Mouse (Mus musculus): ENCODE results near the gene Olfr714. TPM values are rescaled to one million over a fixed set of nuclear protein-coding genes. Genes with fewer than 3 reads are reported as not detected.

Olfr714 gene
- not detected for total RNA-seq (2023)

DNA sequence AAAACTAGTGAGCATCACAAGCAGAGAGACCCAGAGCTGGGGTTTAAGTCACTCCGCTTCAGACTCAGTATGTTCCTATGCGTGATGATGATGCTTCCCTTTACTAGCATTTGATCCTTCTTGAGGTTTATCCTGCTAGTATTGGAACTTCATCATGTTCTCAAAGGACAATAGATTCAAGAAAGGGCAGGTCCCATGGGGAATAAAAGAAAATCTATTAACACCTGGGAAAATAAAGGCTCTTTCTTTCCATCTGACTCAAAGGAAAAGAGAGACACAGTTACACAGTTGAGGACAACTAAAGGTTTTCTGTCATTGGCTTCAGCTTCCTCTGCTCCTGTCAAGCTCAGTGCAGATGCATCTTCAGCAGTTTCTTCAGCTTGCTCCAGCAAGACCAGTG lies at the start of gene Olfr714:
Gene Olfr714 (plus strand): TSS at position 301 of the 400 bp plus-strand sequence.

DNA sequence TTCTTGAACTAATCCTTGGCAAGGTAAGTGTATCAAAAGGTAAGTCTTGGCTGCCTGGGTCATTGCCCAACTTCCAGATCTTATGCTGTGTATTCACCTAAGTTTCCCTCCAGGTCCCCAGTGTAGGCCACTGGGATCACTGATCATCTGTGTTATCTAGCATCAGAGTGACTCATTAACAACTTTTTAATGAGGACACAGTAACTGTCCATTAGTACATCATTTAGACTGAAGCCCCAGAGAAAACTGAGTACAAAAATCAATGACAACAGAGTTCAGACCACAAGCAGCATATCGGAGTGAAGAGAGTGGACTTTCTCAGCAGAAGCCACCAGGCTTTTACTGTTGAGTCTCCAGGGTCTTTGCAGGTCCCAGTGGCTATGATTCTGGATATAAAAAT lies 39.9 kb upstream of the Olfr714 start, which contains the start of gene Olfr713:
Gene Olfr713 (plus strand): TSS at position 301 of the 400 bp plus-strand sequence.

DNA sequence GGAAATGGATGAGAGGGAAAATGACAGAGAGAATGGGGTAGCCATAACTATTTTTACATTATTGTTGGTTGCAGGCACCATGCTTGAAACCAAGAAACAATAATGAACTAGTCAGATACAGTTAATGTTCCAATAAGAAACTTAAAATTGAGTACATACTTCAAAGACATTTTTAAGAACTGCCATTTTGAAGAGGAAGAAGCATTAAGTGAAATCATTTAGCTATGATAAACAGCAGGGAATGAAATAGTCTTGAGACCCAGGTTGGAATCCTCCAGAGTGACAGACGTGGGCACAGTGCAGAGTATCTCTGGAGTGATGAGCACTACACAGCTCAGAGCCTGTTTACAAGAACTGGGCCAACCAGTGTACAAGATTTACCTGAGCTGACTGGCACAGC lies 22.1 kb downstream of the Olfr714 start, which contains the start of gene Olfr17:
Gene Olfr17 (plus strand): TSS at position 301 of the 400 bp plus-strand sequence.

DNA sequence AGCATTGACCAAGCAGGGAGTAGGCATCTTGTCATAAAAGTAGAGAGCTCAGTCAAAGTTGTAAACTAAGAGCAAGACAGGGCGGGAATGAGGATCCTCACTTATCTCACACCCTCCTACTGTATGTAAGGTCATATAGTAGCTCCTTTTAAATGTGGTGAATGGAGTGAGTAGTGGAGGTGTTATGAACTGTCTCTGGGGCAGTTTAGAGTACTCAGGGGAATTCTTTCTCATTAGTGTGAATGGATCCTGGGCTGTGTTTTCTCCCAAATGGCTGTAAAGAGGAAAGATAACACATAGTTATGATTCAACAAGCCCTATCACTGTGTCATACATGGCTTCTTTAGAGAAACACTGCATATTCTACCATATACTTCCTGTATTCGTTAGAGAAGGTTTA lies 39.5 kb downstream of the Olfr714 start, which contains the start of gene Olfr715b:
Gene Olfr715b (minus strand): TSS at position 101 of the 400 bp plus-strand sequence.

Other genes starting within 250 kb of the Olfr714 start
- not detected for gene Olfr702, start 237.1 kb upstream of the Olfr714 start, total RNA-seq (2023)
- gene Olfr703, start 227.6 kb upstream of the Olfr714 start, total RNA-seq (2023): not detected
- not detected for gene Olfr704, start 207.8 kb upstream of the Olfr714 start, total RNA-seq (2023)
- gene Olfr705, start 194.1 kb upstream of the Olfr714 start, total RNA-seq (2023): not detected
- not detected for gene Olfr706, start 182.8 kb upstream of the Olfr714 start, total RNA-seq (2023)
- gene Olfr707, start 169.7 kb upstream of the Olfr714 start, total RNA-seq (2023): not detected
- gene Olfr1532-ps1, start 163.0 kb upstream of the Olfr714 start, total RNA-seq (2023): not detected
- gene Olfr709-ps1, start 138.8 kb upstream of the Olfr714 start, total RNA-seq (2023): under 1 TPM; 0.09 to 0.13 TPM
- not detected for gene Olfr710, start 122.7 kb upstream of the Olfr714 start, total RNA-seq (2023)
- not detected for gene Olfr6, start 107.0 kb upstream of the Olfr714 start, total RNA-seq (2023)
- not detected for gene Olfr711, start 95.5 kb upstream of the Olfr714 start, total RNA-seq (2023)
- gene Olfr2, start 64.9 kb upstream of the Olfr714 start, total RNA-seq (2023): not detected
- gene Olfr713, start 39.8 kb upstream of the Olfr714 start, total RNA-seq (2023): not detected
- gene Olfr17, start 22.2 kb downstream of the Olfr714 start, total RNA-seq (2023): not detected
- not detected for gene Olfr715b, start 39.4 kb downstream of the Olfr714 start, total RNA-seq (2023)
- not detected for gene Olfr715, start 60.1 kb downstream of the Olfr714 start, total RNA-seq (2023)
- not detected for gene Olfr716, start 67.3 kb downstream of the Olfr714 start, total RNA-seq (2023)
- gene Nlrp14, start 96.0 kb downstream of the Olfr714 start, total RNA-seq (2023): not detected
- gene Rbmxl2, start 138.5 kb downstream of the Olfr714 start, total RNA-seq (2023): not detected